Mouse (Mus musculus): ENCODE measurements around the gene Itga2b. TPM values are rescaled to one million over a fixed set of nuclear protein-coding genes. Genes with fewer than 3 reads are reported as not detected.
A peak's percentile ranks its signal among the peaks of the same experiment; 100 is the strongest.

The Itga2b gene
- polyA plus RNA-seq, 1 experiment from 2014 or later = 32.9 TPM

DNA sequence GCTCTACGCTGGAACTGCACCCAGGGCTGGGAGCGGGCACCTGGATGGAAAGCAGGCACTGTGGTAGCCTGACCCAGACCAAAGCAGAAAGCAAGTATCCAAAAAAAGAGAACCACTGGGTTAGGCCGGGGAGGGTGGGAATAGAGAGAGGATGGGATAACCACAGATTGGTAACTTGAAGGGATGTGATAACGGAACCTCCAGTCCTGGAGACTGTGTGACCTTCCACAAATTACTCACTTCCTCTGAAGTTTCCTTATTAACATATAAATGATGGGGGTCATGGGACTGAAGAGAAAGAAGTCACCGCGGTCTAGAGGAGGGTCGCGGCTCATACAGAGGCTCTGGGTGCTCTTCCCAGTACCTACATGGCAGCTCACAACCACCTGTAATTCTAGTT, 29.7 kb downstream of the Itga2b start:
- no peak overlapping the region for H3K4me3 ChIP-seq (ENCODE audit: low read depth, low read length)
- 85% methylated on average over 8 of the region's 8 CpGs for WGBS (ENCODE audit: insufficient replicate concordance)
- no peak overlapping the region for H3K4me2 ChIP-seq (ENCODE audit: low read depth, low read length)
- H3K36me3 ChIP-seq (ENCODE audit: control insufficient read depth, insufficient read depth) = peaks cover 2% of the 10 kb centered on the region; the same call in 1 of the 2 replicates
- H3K27ac ChIP-seq (ENCODE audit: low read length) = no peak overlapping the region
- H3K4me1 ChIP-seq (ENCODE audit: control insufficient read depth, low read depth, low read length) = peaks cover 6% of the 10 kb centered on the region
- no peaks in the 10 kb centered on the region for H3K9me3 ChIP-seq (replicated peaks; ENCODE audit: control insufficient read depth, low read length)
- H3K27me3 ChIP-seq (ENCODE audit: control insufficient read depth, insufficient read depth, low read depth, low read length) = peaks cover 40% of the 10 kb centered on the region
- ATAC-seq (ENCODE audit: low read depth) = no peak
- H3K9ac ChIP-seq (ENCODE audit: low read depth, low read length) = no peak overlapping the region

DNA sequence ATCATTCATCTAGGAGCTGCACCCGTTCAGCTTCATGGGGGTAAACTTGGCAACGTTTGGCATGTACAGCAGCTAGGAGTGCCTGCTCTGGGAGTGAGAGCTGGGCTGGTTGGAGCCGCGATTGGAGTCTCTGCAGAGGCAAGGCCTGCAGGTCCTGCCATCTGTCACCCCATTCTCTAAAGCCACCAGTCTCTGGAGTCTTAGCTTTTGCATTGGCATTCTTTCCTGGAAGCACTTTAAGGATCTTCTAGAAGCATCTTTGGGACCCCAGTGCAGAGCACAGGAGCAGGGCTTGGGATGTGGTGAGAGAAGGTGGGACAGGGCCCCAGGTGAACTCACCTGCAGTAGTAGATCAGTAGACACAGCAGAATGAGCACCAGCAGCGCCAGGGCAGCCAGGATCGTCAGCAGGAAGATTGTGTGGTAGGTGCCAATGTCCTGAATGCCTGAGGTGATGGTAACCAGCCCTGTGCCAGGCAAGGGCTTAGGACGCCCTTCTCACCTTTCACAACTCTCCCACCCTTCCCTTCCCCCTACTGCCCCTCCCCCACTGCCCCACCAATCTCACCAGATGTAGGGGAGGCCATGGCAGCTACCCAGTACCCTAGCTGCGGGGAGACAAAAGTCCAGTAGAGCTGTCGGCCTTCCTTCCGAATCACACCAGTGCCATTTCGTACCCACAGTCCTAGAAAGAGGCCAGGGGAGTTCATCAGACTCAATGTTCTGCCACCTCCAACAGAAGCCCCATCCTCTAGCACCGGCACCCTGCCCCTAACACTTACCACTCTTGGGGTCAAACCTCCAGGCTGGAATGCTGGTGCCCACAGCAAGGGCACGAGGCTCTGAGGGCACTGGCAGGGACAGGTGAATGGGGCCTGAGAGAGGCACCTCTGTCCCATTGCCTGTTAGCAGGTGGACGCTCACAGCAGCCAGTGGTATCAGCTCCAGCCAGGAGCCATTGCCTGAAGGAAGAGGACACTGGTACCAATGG, 30.5 kb downstream of the Itga2b start:
- H3K9me3 ChIP-seq (replicated peaks; ENCODE audit: control insufficient read depth, low read length) = no peaks in the 10 kb centered on the region
- peaks cover 6% of the 10 kb centered on the region for H3K4me1 ChIP-seq (ENCODE audit: control insufficient read depth, low read depth, low read length)
- ATAC-seq (ENCODE audit: low read depth) = no peak
- no peak overlapping the region for H3K27ac ChIP-seq (ENCODE audit: low read length)
- 69% methylated on average over 14 of the region's 14 CpGs for WGBS (ENCODE audit: insufficient replicate concordance)
- peaks cover 34% of the 10 kb centered on the region for H3K27me3 ChIP-seq (ENCODE audit: control insufficient read depth, insufficient read depth, low read depth, low read length)
- H3K4me3 ChIP-seq (ENCODE audit: low read depth, low read length) = no peak overlapping the region
- H3K4me2 ChIP-seq (ENCODE audit: low read depth, low read length) = no peak overlapping the region
- H3K9ac ChIP-seq (ENCODE audit: low read depth, low read length) = no peak overlapping the region
- peaks cover 2% of the 10 kb centered on the region; the same call in 1 of the 2 replicates for H3K36me3 ChIP-seq (ENCODE audit: control insufficient read depth, insufficient read depth)

- Histone ChIP-seq H3K27me3 (ENCODE audit: control insufficient read depth, insufficient read depth, low read depth, low read length) (peaks cover 32% of the 10 kb centered on the region), H3K36me3 (ENCODE audit: control insufficient read depth, insufficient read depth) (peaks cover 2% of the 10 kb centered on the region; the same call in 1 of the 2 replicates), H3K4me1 (ENCODE audit: control insufficient read depth, low read depth, low read length) (peaks cover 6% of the 10 kb centered on the region), H3K4me2 (ENCODE audit: low read depth, low read length) (peak overlapping the region; percentile 81), H3K9ac (ENCODE audit: low read depth, low read length) (peak overlapping the region; percentile 35; the same call in 1 of the 2 replicates), H3K4me3 (ENCODE audit: low read depth, low read length) (peak overlapping the region; percentile 55), H3K9me3 (replicated peaks; ENCODE audit: control insufficient read depth, low read length) (no peaks in the 10 kb centered on the region), H3K27ac (ENCODE audit: low read length) (no peak overlapping the region)
- peak; percentile 17; the same call in 1 of the 2 replicates for ATAC-seq (ENCODE audit: low read depth)
- 24% methylated on average over 77 of the region's 77 CpGs for WGBS (ENCODE audit: insufficient replicate concordance)
Measured at GRCm38 (mm10) chr11:102438212-102439092, 31.5 kb downstream of the Itga2b start.

GRCm38 (mm10) chr11:102437120-102438061, 32.5 kb downstream of the Itga2b start:
- Histone ChIP-seq H3K36me3 (ENCODE audit: control insufficient read depth, insufficient read depth) (peaks cover 2% of the 10 kb centered on the region; the same call in 1 of the 2 replicates), H3K27me3 (ENCODE audit: control insufficient read depth, insufficient read depth, low read depth, low read length) (peaks cover 32% of the 10 kb centered on the region), H3K27ac (ENCODE audit: low read length) (no peak overlapping the region), H3K4me3 (ENCODE audit: low read depth, low read length) (peak overlapping the region; percentile 55), H3K4me2 (ENCODE audit: low read depth, low read length) (peak overlapping the region; percentile 81), H3K4me1 (ENCODE audit: control insufficient read depth, low read depth, low read length) (peaks cover 6% of the 10 kb centered on the region), H3K9me3 (replicated peaks; ENCODE audit: control insufficient read depth, low read length) (no peaks in the 10 kb centered on the region), H3K9ac (ENCODE audit: low read depth, low read length) (peak overlapping the region; percentile 35; the same call in 1 of the 2 replicates)
- WGBS (ENCODE audit: insufficient replicate concordance) = 21% methylated on average over 87 of the region's 87 CpGs
- ATAC-seq (ENCODE audit: low read depth) = peak; percentile 22

DNA sequence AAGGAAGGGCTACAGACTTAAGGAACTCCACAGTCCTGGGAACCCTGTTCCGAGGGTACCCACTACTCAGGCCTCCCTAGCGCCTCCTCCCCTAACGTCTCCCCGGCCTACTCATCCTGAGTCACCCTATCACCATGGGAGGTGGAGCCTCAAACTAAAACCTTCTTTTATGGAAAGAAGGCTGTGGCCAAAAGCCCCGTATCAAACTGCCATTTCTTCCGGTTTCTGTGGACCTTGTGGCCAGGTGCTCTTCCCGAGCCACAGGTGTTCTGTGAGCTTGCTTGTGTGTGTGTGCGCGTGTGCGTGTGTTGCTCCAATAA, 33.5 kb downstream of the Itga2b start:
- no peak overlapping the region for H3K4me3 ChIP-seq (ENCODE audit: low read depth, low read length)
- H3K27ac ChIP-seq (ENCODE audit: low read length) = no peak overlapping the region
- no peaks in the 10 kb centered on the region for H3K9me3 ChIP-seq (replicated peaks; ENCODE audit: control insufficient read depth, low read length)
- H3K9ac ChIP-seq (ENCODE audit: low read depth, low read length) = no peak overlapping the region
- ATAC-seq (ENCODE audit: low read depth) = no peak
- H3K4me1 ChIP-seq (ENCODE audit: control insufficient read depth, low read depth, low read length) = peaks cover 11% of the 10 kb centered on the region
- WGBS (ENCODE audit: insufficient replicate concordance) = 74% methylated on average over 10 of the region's 10 CpGs
- H3K27me3 ChIP-seq (ENCODE audit: control insufficient read depth, insufficient read depth, low read depth, low read length) = peaks cover 32% of the 10 kb centered on the region
- H3K4me2 ChIP-seq (ENCODE audit: low read depth, low read length) = no peak overlapping the region
- peaks cover 2% of the 10 kb centered on the region; the same call in 1 of the 2 replicates for H3K36me3 ChIP-seq (ENCODE audit: control insufficient read depth, insufficient read depth)

DNA sequence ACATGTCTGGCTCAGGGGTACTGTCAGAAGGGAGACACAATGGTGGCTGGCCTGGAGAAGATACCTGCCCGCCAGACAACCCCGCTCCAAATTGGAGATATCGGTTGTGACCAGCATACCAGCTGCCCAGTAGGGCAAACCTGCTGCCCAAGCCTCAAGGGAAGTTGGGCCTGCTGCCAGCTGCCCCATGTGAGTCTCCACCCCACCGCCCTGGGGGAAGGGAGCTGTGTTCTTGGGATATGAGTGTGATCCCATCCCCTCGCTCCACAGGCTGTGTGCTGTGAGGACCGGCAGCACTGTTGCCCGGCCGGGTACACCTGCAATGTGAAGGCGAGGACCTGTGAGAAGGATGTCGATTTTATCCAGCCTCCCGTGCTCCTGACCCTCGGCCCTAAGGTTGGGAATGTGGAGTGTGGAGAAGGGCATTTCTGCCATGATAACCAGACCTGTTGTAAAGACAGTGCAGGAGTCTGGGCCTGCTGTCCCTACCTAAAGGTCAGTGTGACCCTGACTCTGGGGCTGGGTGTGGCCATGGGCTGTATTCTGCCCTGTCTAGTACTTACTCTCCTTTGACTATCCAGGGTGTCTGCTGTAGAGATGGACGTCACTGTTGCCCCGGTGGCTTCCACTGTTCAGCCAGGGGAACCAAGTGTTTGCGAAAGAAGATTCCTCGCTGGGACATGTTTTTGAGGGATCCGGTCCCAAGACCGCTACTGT, 34.0 kb downstream of the Itga2b start:
- Histone ChIP-seq H3K27ac (ENCODE audit: low read length) (no peak overlapping the region), H3K27me3 (ENCODE audit: control insufficient read depth, insufficient read depth, low read depth, low read length) (peaks cover 32% of the 10 kb centered on the region), H3K9me3 (replicated peaks; ENCODE audit: control insufficient read depth, low read length) (no peaks in the 10 kb centered on the region), H3K4me3 (ENCODE audit: low read depth, low read length) (no peak overlapping the region), H3K9ac (ENCODE audit: low read depth, low read length) (no peak overlapping the region), H3K4me2 (ENCODE audit: low read depth, low read length) (no peak overlapping the region), H3K36me3 (ENCODE audit: control insufficient read depth, insufficient read depth) (peaks cover 2% of the 10 kb centered on the region; the same call in 1 of the 2 replicates), H3K4me1 (ENCODE audit: control insufficient read depth, low read depth, low read length) (peaks cover 11% of the 10 kb centered on the region)
- ATAC-seq (ENCODE audit: low read depth) = no peak
- 82% methylated on average over 18 of the region's 18 CpGs for WGBS (ENCODE audit: insufficient replicate concordance)

DNA sequence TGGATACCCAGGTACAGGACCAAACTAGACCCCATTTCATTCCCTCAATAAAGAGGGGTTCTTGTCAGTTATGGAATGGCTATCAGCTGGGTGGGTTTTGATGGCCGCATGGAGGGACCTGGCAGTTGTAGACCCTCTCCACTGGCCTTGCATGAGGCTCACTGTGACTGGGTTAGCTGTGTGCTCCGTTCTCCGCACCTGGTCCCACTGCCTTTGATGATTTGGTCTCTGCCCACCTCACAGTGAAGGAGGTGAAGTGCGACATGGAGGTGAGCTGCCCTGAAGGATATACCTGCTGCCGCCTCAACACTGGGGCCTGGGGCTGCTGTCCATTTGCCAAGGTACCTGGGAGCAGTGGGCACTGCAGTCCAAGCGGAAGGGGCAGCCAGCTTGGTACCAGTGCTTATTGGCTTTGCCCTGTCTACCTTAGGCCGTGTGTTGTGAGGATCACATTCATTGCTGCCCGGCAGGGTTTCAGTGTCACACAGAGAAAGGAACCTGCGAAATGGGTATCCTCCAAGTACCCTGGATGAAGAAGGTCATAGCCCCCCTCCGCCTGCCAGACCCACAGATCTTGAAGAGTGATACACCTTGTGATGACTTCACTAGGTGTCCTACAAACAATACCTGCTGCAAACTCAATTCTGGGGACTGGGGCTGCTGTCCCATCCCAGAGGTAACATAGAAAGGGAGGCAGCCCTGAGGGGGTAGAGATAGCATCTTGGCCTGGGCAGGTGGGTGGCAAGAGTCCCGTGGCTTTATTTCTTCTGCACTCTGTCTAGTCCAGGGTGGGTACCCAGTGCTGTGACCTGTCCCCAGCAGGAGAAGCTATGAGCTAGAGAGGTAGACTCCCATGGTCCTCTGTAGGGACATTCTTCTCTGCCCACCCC, 34.9 kb downstream of the Itga2b start:
- Histone ChIP-seq H3K36me3 (ENCODE audit: control insufficient read depth, insufficient read depth) (peaks cover 2% of the 10 kb centered on the region; the same call in 1 of the 2 replicates), H3K27me3 (ENCODE audit: control insufficient read depth, insufficient read depth, low read depth, low read length) (peaks cover 32% of the 10 kb centered on the region), H3K4me3 (ENCODE audit: low read depth, low read length) (no peak overlapping the region), H3K9me3 (replicated peaks; ENCODE audit: control insufficient read depth, low read length) (no peaks in the 10 kb centered on the region), H3K27ac (ENCODE audit: low read length) (no peak overlapping the region), H3K4me2 (ENCODE audit: low read depth, low read length) (no peak overlapping the region), H3K4me1 (ENCODE audit: control insufficient read depth, low read depth, low read length) (peaks cover 18% of the 10 kb centered on the region), H3K9ac (ENCODE audit: low read depth, low read length) (no peak overlapping the region)
- no peak for ATAC-seq (ENCODE audit: low read depth)
- WGBS (ENCODE audit: insufficient replicate concordance) = 73% methylated on average over 11 of the region's 11 CpGs
